Mouse (Mus musculus) C2C12 (cell line): Measurements from ENCODE around the gene Ikzf3. TPM values are rescaled to one million over a fixed set of nuclear protein-coding genes. Genes with fewer than 3 reads are reported as not detected.

Experiments used
- H3K27me3 ChIP-seq: one replicate; pipeline ENCODE4 v1.6.1; 2011; ENCODE audit not compliant: control insufficient read depth, insufficient read depth, insufficient read length
- H3K36me3 ChIP-seq: one replicate; pipeline ENCODE4 v1.6.1; 2011; ENCODE audit not compliant: control insufficient read depth, insufficient read depth
- H3K4me3 ChIP-seq: one replicate; pipeline ENCODE4 v1.5.1; 2011; ENCODE audit warnings: mild to moderate bottlenecking, control low read depth; ENCODE audit not compliant: poor library complexity, insufficient read depth, severe bottlenecking
- H3K79me2 ChIP-seq: one replicate; pipeline ENCODE4 v1.6.1; 2011; ENCODE audit not compliant: control insufficient read depth, insufficient read depth
- H3K79me3 ChIP-seq: one replicate; pipeline ENCODE4 v1.6.1; 2011; ENCODE audit warnings: low read depth, control low read depth
- H3ac ChIP-seq: one replicate; pipeline ENCODE3; 2011; ENCODE audit warnings: low read depth; ENCODE audit not compliant: control insufficient read depth, insufficient read length
- CEBPB ChIP-seq: IDR thresholded peaks from one replicate; pipeline ENCODE4 v1.6.1; 2011; ENCODE audit warnings: low read depth, mild to moderate bottlenecking, control low read depth, moderate library complexity
- CTCF ChIP-seq: IDR thresholded peaks from one replicate; pipeline ENCODE4 v1.5.1; 2011; ENCODE audit not compliant: control insufficient read depth, insufficient read depth, insufficient read length
- FOSL1 ChIP-seq: IDR thresholded peaks from one replicate; pipeline ENCODE4 v1.8.0; 2011; ENCODE audit warnings: mild to moderate bottlenecking, low read length; ENCODE audit not compliant: poor library complexity, insufficient read depth, severe bottlenecking
- MAX ChIP-seq: IDR thresholded peaks from one replicate; pipeline ENCODE4 v1.6.1; 2011; ENCODE audit warnings: mild to moderate bottlenecking, control low read depth
- MYOD1 ChIP-seq: IDR thresholded peaks from one replicate; pipeline ENCODE4 v1.6.1; 2011; ENCODE audit warnings: low read depth; ENCODE audit not compliant: control insufficient read depth, insufficient read length
- MYOG ChIP-seq: IDR thresholded peaks from one replicate; pipeline ENCODE4 v1.6.1; 2011; ENCODE audit not compliant: control insufficient read depth, insufficient read length; ENCODE audit errors: extremely low read depth
- USF1 ChIP-seq: IDR thresholded peaks from one replicate; pipeline ENCODE4 v1.6.1; 2011; ENCODE audit warnings: low read depth, mild to moderate bottlenecking, control low read depth, moderate library complexity
- polyA plus RNA-seq: library from polyadenylated mRNA; unstranded; fragments of >200 nt; fragmentation: generic; extraction: Trizol; gene quantifications from one replicate; pipeline ENCODE4 v1.2.1, GENCODE M21; 2012; ENCODE audit warnings: missing spikeins

The Ikzf3 gene
- polyA plus RNA-seq, 1 experiment, result not detected

DNA sequence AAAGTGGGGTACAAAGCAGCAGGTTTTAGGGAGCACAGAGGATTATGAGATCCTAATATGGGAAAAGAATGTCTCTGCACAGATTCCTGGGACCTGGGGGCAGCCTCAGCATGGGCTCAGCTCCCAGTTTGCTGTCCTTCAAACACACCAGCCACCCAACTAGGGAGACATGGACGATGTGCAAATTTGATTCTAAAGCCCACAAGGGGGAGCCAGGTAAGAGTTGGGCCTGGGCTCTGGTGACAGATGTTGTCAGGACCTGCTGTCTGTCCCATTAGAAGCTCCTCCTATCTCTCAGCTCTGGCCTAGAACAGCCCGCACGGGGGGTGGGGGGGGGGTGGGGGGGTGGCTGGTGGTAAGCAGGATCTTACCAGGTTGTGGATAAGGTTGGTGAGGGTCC lies 37.7 kb upstream of the Ikzf3 start:
- Histone ChIP-seq H3K27me3 (no peaks in the 10 kb centered on the region), H3ac (no peak overlapping the region), H3K79me2 (peaks cover 31% of the 10 kb centered on the region), H3K4me3 (no peak overlapping the region), H3K36me3 (peaks cover 11% of the 10 kb centered on the region), H3K79me3 (peaks cover 13% of the 10 kb centered on the region)
- TF ChIP-seq MYOD1 (no peak), CEBPB (no peak), MAX (no peak), FOSL1 (no peak), USF1 (no peak)

DNA sequence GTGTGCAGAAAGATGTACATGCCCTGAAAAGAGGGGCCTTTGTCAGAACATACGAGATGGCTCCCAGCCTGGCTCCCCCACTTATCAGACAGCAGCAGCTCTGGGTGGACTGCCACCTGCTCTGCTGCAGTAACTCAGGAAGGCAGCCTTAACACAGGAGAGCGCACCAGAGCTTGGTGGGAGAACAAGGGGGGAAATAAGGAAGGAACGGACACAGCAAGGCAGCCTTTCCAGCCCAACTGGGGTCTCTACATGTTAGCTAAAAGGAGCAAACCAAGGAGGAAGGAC lies 37.4 kb upstream of the Ikzf3 start:
- peaks cover 31% of the 10 kb centered on the region for H3K79me2 ChIP-seq
- H3K79me3 ChIP-seq, result peaks cover 13% of the 10 kb centered on the region
- H3K4me3 ChIP-seq, result no peak overlapping the region
- peaks cover 11% of the 10 kb centered on the region for H3K36me3 ChIP-seq
- no peaks in the 10 kb centered on the region for H3K27me3 ChIP-seq
- no peak overlapping the region for H3ac ChIP-seq
- TF ChIP-seq MYOD1, result no peak
- no peak for TF ChIP-seq CTCF
- no peak for TF ChIP-seq MAX
- no peak for TF ChIP-seq CEBPB
- TF ChIP-seq USF1, result no peak
- no peak for TF ChIP-seq FOSL1
- TF ChIP-seq MYOG, result no peak

DNA sequence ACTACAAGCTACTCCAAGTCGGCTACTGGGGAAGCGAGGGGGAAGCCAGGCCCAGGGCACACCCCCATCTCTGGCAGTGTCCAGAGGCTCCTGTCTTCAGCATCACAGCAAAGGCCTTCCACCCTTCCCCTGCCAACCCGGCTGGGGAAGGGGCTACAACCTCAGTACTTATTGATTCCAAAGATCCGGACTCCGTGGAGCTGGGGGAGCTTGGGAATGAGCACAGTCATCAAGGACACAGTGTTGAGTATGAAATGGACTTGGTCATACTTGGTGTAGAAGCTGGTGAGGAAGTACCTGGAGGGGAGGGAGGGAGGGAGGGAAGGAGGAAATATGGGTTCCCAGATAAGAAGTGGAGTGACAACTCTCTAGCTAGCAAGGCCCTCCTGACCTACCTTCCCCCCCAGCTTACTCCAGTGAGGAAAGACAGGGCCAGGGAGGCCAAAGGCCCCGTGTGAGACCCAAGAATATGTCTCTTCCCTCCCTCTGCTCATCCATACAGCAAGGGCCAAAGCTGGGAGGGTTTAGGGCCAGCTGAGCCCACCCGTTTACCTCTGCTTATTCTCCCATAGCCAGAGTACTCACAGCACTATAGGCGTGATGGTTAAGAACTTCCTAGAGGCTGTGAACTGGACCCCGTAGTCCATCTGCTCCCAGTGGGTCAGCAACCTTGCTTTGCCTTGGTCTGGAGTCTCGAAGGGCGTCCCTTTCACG lies 36.9 kb upstream of the Ikzf3 start:
- peaks cover 11% of the 10 kb centered on the region for H3K36me3 ChIP-seq
- H3K79me2 ChIP-seq, result peaks cover 31% of the 10 kb centered on the region
- H3K79me3 ChIP-seq, result peaks cover 13% of the 10 kb centered on the region
- H3K27me3 ChIP-seq, result no peaks in the 10 kb centered on the region
- H3K4me3 ChIP-seq, result no peak overlapping the region
- TF ChIP-seq CTCF (no peak), FOSL1 (no peak), MYOD1 (no peak), USF1 (no peak), MYOG (no peak), MAX (no peak), CEBPB (no peak)
- no peak overlapping the region for H3ac ChIP-seq

DNA sequence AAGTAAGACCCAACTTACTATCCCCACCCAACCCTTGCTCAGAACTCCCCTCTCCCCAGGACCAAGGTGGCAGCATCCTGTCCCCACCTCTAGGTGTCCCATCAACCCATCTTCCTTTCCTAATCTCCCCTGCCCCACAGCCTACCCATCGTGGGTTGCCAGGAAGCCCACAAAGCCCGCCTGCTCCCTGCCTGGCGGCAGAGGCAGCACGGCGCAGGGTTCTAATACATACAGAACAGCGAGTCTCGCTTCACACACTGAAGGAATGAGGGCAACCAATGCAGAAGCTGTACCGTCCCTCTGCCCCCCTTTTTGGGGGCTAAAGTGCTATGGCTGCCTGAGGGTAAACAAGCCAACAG lies 36.2 kb upstream of the Ikzf3 start:
- TF ChIP-seq MAX (no peak), FOSL1 (no peak), MYOD1 (no peak)
- peaks cover 13% of the 10 kb centered on the region for H3K79me3 ChIP-seq

DNA sequence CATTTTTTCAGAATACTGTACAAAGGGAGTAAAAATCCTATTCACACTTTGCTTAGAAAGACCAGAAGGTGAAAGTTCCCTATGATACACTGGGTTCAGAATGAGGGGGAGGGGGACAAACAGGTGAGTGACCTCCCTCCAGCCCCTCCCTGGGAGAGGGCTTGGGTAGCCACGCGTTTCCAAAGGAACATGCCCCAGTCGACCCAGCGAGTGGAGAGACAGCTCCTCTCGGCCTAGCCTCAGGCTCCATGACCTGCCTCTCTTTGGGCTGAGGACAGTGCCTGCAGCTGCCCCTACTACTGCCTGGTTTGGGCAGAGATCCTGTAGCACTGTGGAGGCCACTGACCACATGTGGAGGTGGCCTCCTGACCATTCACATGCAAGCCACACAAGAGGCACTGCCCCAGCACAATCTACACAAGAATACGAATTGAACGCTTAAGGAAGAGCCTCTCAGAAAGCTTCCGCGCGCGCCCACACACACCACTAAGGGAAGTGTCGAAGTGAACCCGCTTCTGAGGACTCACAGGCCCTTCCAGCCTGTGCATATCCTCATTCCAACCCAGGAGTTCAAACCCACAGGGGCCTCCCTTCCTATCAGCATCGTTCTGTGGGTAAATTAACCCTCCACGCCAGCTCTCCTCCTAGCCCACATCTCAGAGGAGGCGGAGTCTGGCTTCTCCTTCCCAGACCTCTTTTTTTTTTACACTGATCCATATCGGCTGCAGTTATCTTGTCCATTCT lies 35.6 kb upstream of the Ikzf3 start:
- H3ac ChIP-seq, result no peak overlapping the region
- peaks cover 13% of the 10 kb centered on the region for H3K79me3 ChIP-seq
- H3K4me3 ChIP-seq, result no peak overlapping the region

More for the DNA sequence above, 36.2 kb upstream of the Ikzf3 start:
- Histone ChIP-seq H3K27me3 (no peaks in the 10 kb centered on the region), H3K79me2 (peaks cover 31% of the 10 kb centered on the region), H3ac (no peak overlapping the region), H3K36me3 (peaks cover 11% of the 10 kb centered on the region), H3K4me3 (no peak overlapping the region)

DNA sequence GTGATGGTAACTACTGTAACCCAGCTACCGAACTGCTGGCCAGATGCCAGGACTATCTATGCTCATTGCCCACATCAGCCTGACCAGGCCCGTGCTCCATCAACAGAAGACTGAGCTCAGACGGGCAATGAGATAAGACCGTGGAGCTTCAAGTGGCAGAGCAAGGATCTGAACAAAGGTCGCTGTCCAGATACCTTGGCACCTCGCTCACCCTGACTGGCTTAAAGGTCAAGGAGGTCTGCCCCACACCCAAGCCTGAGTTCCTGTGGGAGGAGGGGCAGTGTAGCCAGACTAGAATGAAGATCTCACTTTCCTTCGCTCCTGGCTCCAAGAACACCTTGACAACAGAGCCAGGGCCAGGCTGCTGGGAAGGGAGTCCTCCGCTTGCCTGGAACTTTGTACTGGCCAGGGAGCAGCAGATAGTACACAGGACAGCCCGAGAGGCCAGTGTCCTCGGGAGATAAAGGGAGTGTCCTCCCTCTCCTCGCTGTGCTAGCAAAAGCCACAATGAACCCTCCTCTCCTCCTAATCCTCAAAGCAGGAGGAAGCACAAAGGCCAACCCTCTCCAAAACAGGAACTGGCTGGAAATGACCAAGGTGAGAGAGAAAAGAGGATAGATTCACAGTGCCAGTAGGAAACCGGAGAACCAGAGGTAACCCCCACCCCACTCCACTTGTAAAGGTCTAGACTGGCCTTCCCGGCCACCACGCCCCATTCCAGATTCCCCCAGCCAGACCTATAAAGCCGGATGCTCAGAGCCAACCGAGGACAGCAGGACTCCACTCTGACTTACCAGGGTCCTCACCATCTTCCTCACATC lies 34.7 kb upstream of the Ikzf3 start:
- no peak overlapping the region for H3K4me3 ChIP-seq
- TF ChIP-seq CTCF (no peak), MYOD1 (no peak), MAX (no peak), CEBPB (no peak), USF1 (no peak), MYOG (no peak), FOSL1 (no peak)
- peaks cover 6% of the 10 kb centered on the region for H3K79me3 ChIP-seq
- H3K79me2 ChIP-seq, result peaks cover 17% of the 10 kb centered on the region
- peaks cover 11% of the 10 kb centered on the region for H3K36me3 ChIP-seq
- no peaks in the 10 kb centered on the region for H3K27me3 ChIP-seq
- no peak overlapping the region for H3ac ChIP-seq

More for the DNA sequence above, 35.6 kb upstream of the Ikzf3 start:
- H3K79me2 ChIP-seq, result peaks cover 27% of the 10 kb centered on the region
- H3K36me3 ChIP-seq, result peaks cover 11% of the 10 kb centered on the region
- no peak for TF ChIP-seq FOSL1
- H3K27me3 ChIP-seq, result no peaks in the 10 kb centered on the region
